Mouse (Mus musculus): ENCODE data around the gene Rtn4rl1.
A peak's percentile ranks its signal among the peaks of the same experiment; 100 is the strongest.

- peak; percentile 59 for TF ChIP-seq CTCF (IDR thresholded peaks at IDR 0.05; ENCODE audit: low read depth)
- no peak for TF ChIP-seq EP300 (IDR thresholded peaks at IDR 0.05; ENCODE audit: low read depth)
Measured at GRCm38 (mm10) chr11:75254252-75254912, 60.8 kb downstream of the Rtn4rl1 start.

Measured in liver, postnatal 0 days (tissue).